Mouse (Mus musculus) CH12.LX (cell line): ENCODE results near the gene Plxdc1. TPM values are rescaled to one million over a fixed set of nuclear protein-coding genes. Genes with fewer than 3 reads are reported as not detected.

Experiments used
- DNase-seq: peaks from one replicate; pipeline ENCODE4 v3.0.0-alpha.2; 2013; ENCODE audit errors: extremely low read depth
- H3K27ac ChIP-seq: 2 replicates; pipeline ENCODE4 v1.5.1; 2012; ENCODE audit warnings: low read depth, mild to moderate bottlenecking, control low read depth, moderate library complexity; ENCODE audit not compliant: insufficient read depth
- H3K27me3 ChIP-seq: replicated peaks from 2 replicates; pipeline ENCODE3; 2012; ENCODE audit warnings: inconsistent platforms
- H3K36me3 ChIP-seq, 2 experiments: replicated peaks in 1 of 2; 2 replicates each; pipeline versions ENCODE3 to v1.6.1; 2012; ENCODE audit warnings: inconsistent platforms in 1 of 2, low read length in 1 of 2, mild to moderate bottlenecking in 1 of 2, mixed read lengths in 1 of 2, moderate library complexity in 1 of 2; ENCODE audit not compliant: control insufficient read depth in 1 of 2, insufficient read depth in 1 of 2
- H3K4me1 ChIP-seq, 2 experiments: 2 replicates each; pipeline ENCODE4 v1.6.1; 2012; ENCODE audit warnings: inconsistent platforms in 1 of 2, moderate library complexity in 1 of 2; ENCODE audit not compliant: insufficient read depth in 2 of 2, control insufficient read depth in 1 of 2
- H3K4me2 ChIP-seq: 2 replicates; pipeline ENCODE4 v1.6.1; 2012; ENCODE audit warnings: low read depth, mild to moderate bottlenecking, control low read depth; ENCODE audit not compliant: poor library complexity, insufficient read depth, severe bottlenecking
- H3K4me3 ChIP-seq, 3 experiments: fragments of 150-350 bp in 1 of 3; sonication (generic) in 1 of 3; replicated peaks in 1 of 3; 2 replicates each; pipeline versions ENCODE3 to v1.5.1; 2011 to 2012; ENCODE audit warnings: low read depth in 2 of 3, low read length in 2 of 3, mild to moderate bottlenecking in 2 of 3, moderate library complexity in 2 of 3, control low read depth in 1 of 3, improper control_type of control experiment in 1 of 3, inconsistent platforms in 1 of 3, mixed read lengths in 1 of 3; ENCODE audit not compliant: poor library complexity in 1 of 3
- H3K79me2 ChIP-seq: replicated peaks from 2 replicates; pipeline ENCODE4 v1.6.1; 2012; ENCODE audit warnings: mild to moderate bottlenecking, moderate library complexity; ENCODE audit not compliant: control insufficient read depth, poor library complexity, insufficient read depth, severe bottlenecking; ENCODE audit errors: extremely low read depth
- H3K9ac ChIP-seq: 2 replicates; pipeline ENCODE4 v1.6.1; 2012; ENCODE audit warnings: low read depth, mild to moderate bottlenecking, control low read depth, moderate library complexity; ENCODE audit not compliant: insufficient read depth
- H3K9me3 ChIP-seq: replicated peaks from 2 replicates; pipeline ENCODE3; 2012; ENCODE audit warnings: low read length, inconsistent platforms, mixed read lengths
- BHLHE40 ChIP-seq: IDR thresholded peaks from 2 replicates; pipeline ENCODE4 v1.6.1; 2011; ENCODE audit warnings: mild to moderate bottlenecking, low read depth, low read length, improper control_type of control experiment
- CTCF ChIP-seq, 2 experiments: IDR thresholded peaks in 1 of 2; conservative IDR thresholded peaks in 1 of 2; 2 replicates each; pipeline ENCODE4 v1.5.1; 2011 to 2012; ENCODE audit warnings: low read depth in 2 of 2, low read length in 2 of 2, improper control_type of control experiment in 1 of 2, inconsistent platforms in 1 of 2, mild to moderate bottlenecking in 1 of 2, moderate library complexity in 1 of 2
- E2F4 ChIP-seq: IDR thresholded peaks from 2 replicates; pipeline ENCODE4 v1.6.1; 2011; ENCODE audit warnings: low read depth, low read length, improper control_type of control experiment; ENCODE audit not compliant: insufficient replicate concordance
- EP300 ChIP-seq: IDR thresholded peaks from 2 replicates; pipeline ENCODE4 v1.6.1; 2011; ENCODE audit warnings: low read length, improper control_type of control experiment
- HCFC1 ChIP-seq: IDR thresholded peaks from 2 replicates; pipeline ENCODE4 v1.6.1; 2012; ENCODE audit warnings: low read depth, mild to moderate bottlenecking, inconsistent platforms, low read length, improper control_type of control experiment
- JUN ChIP-seq: IDR thresholded peaks from 2 replicates; pipeline ENCODE4 v1.6.1; 2011; ENCODE audit warnings: low read depth, mild to moderate bottlenecking, low read length, improper control_type of control experiment, moderate library complexity; ENCODE audit not compliant: insufficient read depth
- MEF2A ChIP-seq: IDR thresholded peaks from 2 replicates; pipeline ENCODE4 v1.6.1; 2014; ENCODE audit warnings: low read depth, mild to moderate bottlenecking, inconsistent platforms, low read length, improper control_type of control experiment, borderline replicate concordance
- MXI1 ChIP-seq: IDR thresholded peaks from 2 replicates; pipeline ENCODE4 v1.6.1; 2011; ENCODE audit warnings: mild to moderate bottlenecking, low read depth, low read length, improper control_type of control experiment
- MYC ChIP-seq: IDR thresholded peaks from 2 replicates; pipeline ENCODE4 v1.6.1; 2011; ENCODE audit warnings: low read depth, mild to moderate bottlenecking, improper control_type of control experiment, low read length
- PAX5 ChIP-seq: IDR thresholded peaks from 2 replicates; pipeline ENCODE4 v1.6.1; 2012; ENCODE audit warnings: low read length, inconsistent platforms, mixed read lengths
- POLR2A ChIP-seq: IDR thresholded peaks from 2 replicates; pipeline ENCODE4 v1.6.1; 2011; ENCODE audit warnings: low read depth, mild to moderate bottlenecking, improper control_type of control experiment, low read length
- POLR2AphosphoS2 ChIP-seq: IDR thresholded peaks from 2 replicates; pipeline ENCODE4 v1.6.1; 2011; ENCODE audit warnings: low read depth, low read length, improper control_type of control experiment
- RAD21 ChIP-seq: IDR thresholded peaks from 2 replicates; pipeline ENCODE4 v1.6.1; 2011; ENCODE audit warnings: low read depth, mild to moderate bottlenecking, low read length, improper control_type of control experiment, moderate library complexity
- SIN3A ChIP-seq: IDR thresholded peaks from 2 replicates; pipeline ENCODE4 v1.6.1; 2012; ENCODE audit warnings: low read length, improper control_type of control experiment, inconsistent platforms
- TBP ChIP-seq: conservative IDR thresholded peaks from 2 replicates; pipeline ENCODE4 v1.6.1; 2011; ENCODE audit warnings: low read depth, low read length, improper control_type of control experiment
- UBTF ChIP-seq: IDR thresholded peaks from 2 replicates; pipeline ENCODE4 v1.6.1; 2012; ENCODE audit warnings: low read depth, mild to moderate bottlenecking, inconsistent platforms, low read length, improper control_type of control experiment, moderate library complexity
- USF1 ChIP-seq: IDR thresholded peaks from 2 replicates; pipeline ENCODE4 v1.6.1; 2014; ENCODE audit warnings: low read depth, mild to moderate bottlenecking, inconsistent platforms, low read length, improper control_type of control experiment
- ZMIZ1 ChIP-seq: IDR thresholded peaks from 2 replicates; pipeline ENCODE4 v1.6.1; 2012; ENCODE audit warnings: low read depth, mild to moderate bottlenecking, inconsistent platforms, low read length, improper control_type of control experiment
- ZNF384 ChIP-seq: IDR thresholded peaks from 2 replicates; pipeline ENCODE4 v1.6.1; 2012; ENCODE audit warnings: low read depth, low read length, improper control_type of control experiment, inconsistent platforms
- dilution Hi-C: fragments of 300-500 bp; cut with MboI; formaldehyde crosslinking; loops from 2 replicates; pipeline ENCODE4 v1.14.3; 2020; ENCODE audit warnings: low sequenced_read_pairs; ENCODE audit not compliant: extremely low pct_unique_long_range_greater_than_20kb, extremely low pct_ligation_motif_present
- in situ Hi-C: fragments of 300-500 bp; cut with MboI; formaldehyde crosslinking; loops from 3 replicates; pipeline ENCODE4 v1.14.3; 2019; ENCODE audit warnings: low sequenced_read_pairs, low pct_ligation_motif_present, low pct_unique_long_range_greater_than_20kb, mixed read lengths
- polyA plus RNA-seq: library from polyadenylated mRNA; unstranded; fragments of >175 nt; gene quantifications from 2 replicates; pipeline ENCODE4 v1.2.1, GENCODE M21; 2012; ENCODE audit warnings: low read depth; ENCODE audit not compliant: insufficient read length
- total RNA-seq, 2 experiments: library from RNA; depleted of rRNA; stranded (reverse); fragments of 300-350 nt in 1 of 2; fragments of >200 nt in 1 of 2; gene quantifications; 2 replicates each; pipeline ENCODE4 v1.2.3; 2012 to 2014

Plxdc1 gene
- total and polyA plus RNA-seq, 3 experiments = 0.04 TPM; not detected in 2

DNA sequence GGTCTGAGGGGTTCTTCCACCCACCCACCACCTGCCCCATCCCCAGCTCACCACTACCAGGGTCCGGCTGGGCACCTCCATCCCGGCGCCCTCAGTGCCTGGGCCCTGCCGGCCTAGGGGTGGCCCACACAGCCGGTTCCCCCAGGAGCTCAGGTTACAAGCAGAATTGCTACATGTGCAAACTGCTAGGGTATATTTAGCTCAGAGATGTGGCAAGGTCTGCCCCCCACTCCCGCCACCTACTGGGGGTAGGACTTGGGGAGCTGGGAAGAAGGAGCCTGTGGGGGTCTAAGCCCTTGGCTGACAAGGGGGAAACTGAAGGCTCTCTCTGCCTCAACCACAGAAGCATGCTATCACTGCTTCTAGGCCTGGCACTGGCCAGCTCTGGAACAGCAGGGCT is 32.0 kb upstream of the Plxdc1 start:
- TF ChIP-seq EP300 (no peak), TBP (no peak), MYC (no peak), UBTF (no peak), RAD21 (no peak)
- H3K9ac ChIP-seq = no peak overlapping the region
- no peaks in the 10 kb centered on the region for H3K36me3 ChIP-seq
- no peak overlapping the region for H3K4me2 ChIP-seq
- H3K4me3 ChIP-seq = no peak overlapping the region
- H3K27me3 ChIP-seq = peaks cover 30% of the 10 kb centered on the region
- in situ Hi-C loops = no loop called here
- H3K9me3 ChIP-seq = no peaks in the 10 kb centered on the region
- no peak for DNase-seq
- no peaks in the 10 kb centered on the region for H3K79me2 ChIP-seq
- H3K27ac ChIP-seq = no peak overlapping the region
- dilution Hi-C loops = no loop called here
- peaks cover 15 to 36% of the 10 kb centered on the region in 2 experiments for H3K4me1 ChIP-seq

DNA sequence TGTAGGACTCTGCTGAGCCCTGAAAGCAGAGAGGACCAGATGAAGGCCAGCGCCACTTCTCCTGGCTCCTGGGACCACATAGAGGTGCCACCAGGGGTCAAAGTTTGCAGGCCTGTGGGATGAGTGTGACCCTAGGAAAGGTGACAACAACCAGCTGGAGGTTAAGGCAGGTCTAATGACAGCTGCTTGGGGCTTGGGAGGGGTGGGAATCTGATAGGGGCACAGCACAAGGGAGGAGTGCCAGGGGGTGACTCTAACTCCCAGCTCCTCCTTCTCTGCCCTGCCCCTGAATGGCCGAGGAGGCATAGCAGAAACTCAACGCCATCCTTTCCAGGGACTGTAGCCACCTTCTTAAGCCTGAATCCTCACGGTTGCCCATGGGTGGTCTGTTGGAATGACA is 30.6 kb upstream of the Plxdc1 start:
- in situ Hi-C loops (no loop called here), dilution Hi-C loops (no loop called here)
- Histone ChIP-seq H3K4me1 (peaks cover 17 to 32% of the 10 kb centered on the region in 2 experiments), H3K4me3 (no peak overlapping the region), H3K36me3 (no peaks in the 10 kb centered on the region), H3K9me3 (no peaks in the 10 kb centered on the region), H3K27ac (no peak overlapping the region), H3K9ac (no peak overlapping the region), H3K79me2 (no peaks in the 10 kb centered on the region), H3K27me3 (peaks cover 25% of the 10 kb centered on the region), H3K4me2 (no peak overlapping the region)
- no peak for DNase-seq
- TF ChIP-seq BHLHE40 (no peak), POLR2A (no peak), ZNF384 (no peak), TBP (no peak), MXI1 (no peak), E2F4 (no peak), PAX5 (no peak), ZMIZ1 (no peak), HCFC1 (no peak), CTCF (conservative IDR thresholded peaks at IDR 0.05 in 1 of 2, IDR thresholded peaks at IDR 0.05 in 1 of 2; ENCODE audit: low read depth in 2 of 2, low read length in 2 of 2) (no peak), POLR2AphosphoS2 (no peak), SIN3A (no peak), USF1 (no peak), JUN (no peak), MEF2A (no peak)
